Mouse (Mus musculus) neural tube, embryonic 13.5 days (tissue): ENCODE measurements around the gene Smyd3. TPM values are rescaled to one million over a fixed set of nuclear protein-coding genes. Genes with fewer than 3 reads are reported as not detected.

Experiments
- ATAC-seq: fragments of 200-750 bp; cut with Nextera tagmentation; 2 replicates; pipeline ENCODE4 v1.8.0; 2017; ENCODE audit warnings: low read depth, mild to moderate bottlenecking, moderate TSS enrichment, moderate library complexity
- H3K27ac ChIP-seq: fragments of 300-500 bp; sonication (generic); replicated peaks from 2 replicates; pipeline ENCODE4 v1.5.1; 2015; ENCODE audit warnings: moderate library complexity, mild to moderate bottlenecking, inconsistent platforms
- H3K27me3 ChIP-seq: fragments of 300-500 bp; sonication (generic); 2 replicates; pipeline ENCODE4 v1.6.1; 2015; ENCODE audit warnings: mild to moderate bottlenecking, inconsistent platforms
- H3K36me3 ChIP-seq: fragments of 300-500 bp; sonication (generic); 2 replicates; pipeline ENCODE4 v1.6.1; 2015; ENCODE audit warnings: mild to moderate bottlenecking, inconsistent platforms
- H3K4me1 ChIP-seq: fragments of 300-500 bp; sonication (generic); replicated peaks from 2 replicates; pipeline ENCODE4 v1.6.1; 2015; ENCODE audit warnings: inconsistent platforms
- H3K4me2 ChIP-seq: fragments of 300-500 bp; sonication (generic); 2 replicates; pipeline ENCODE4 v1.6.1; 2015; ENCODE audit warnings: inconsistent platforms, mild to moderate bottlenecking, moderate library complexity
- H3K4me3 ChIP-seq: fragments of 300-500 bp; sonication (generic); 2 replicates; pipeline ENCODE4 v1.5.1; 2015; ENCODE audit warnings: mild to moderate bottlenecking, inconsistent platforms
- H3K9ac ChIP-seq: fragments of 300-500 bp; sonication (generic); 2 replicates; pipeline ENCODE4 v1.6.1; 2015; ENCODE audit warnings: moderate library complexity, mild to moderate bottlenecking, inconsistent platforms
- H3K9me3 ChIP-seq: fragments of 300-500 bp; sonication (generic); 2 replicates; pipeline ENCODE4 v1.6.1; 2016; ENCODE audit warnings: inconsistent platforms
- WGBS: fragments of 180-500 bp; shearing (Covaris S2); methylation state at CpG from one replicate; pipeline ENCODE4 v1.1.7; 2015; 5-methylcytosine and 5-hydroxymethylcytosine counted together
- polyA plus RNA-seq: library from polyadenylated mRNA; unstranded; fragments of >200 nt; fragmentation: Nextera tagmentation; extraction: Ambion mirVana; gene quantifications from 2 replicates; pipeline ENCODE4 v1.2.1, GENCODE M21; 2015

Smyd3 gene
- polyA plus RNA-seq, 1 experiment from 2014 or later = 19.7 TPM

GRCm38 (mm10) chr1:178952910-178953309 is 564.9 kb downstream of the Smyd3 start:
- Histone ChIP-seq H3K36me3 (no peaks in the 10 kb centered on the region), H3K4me3 (no peak overlapping the region), H3K9ac (0 out of 2 replicates have a peak overlapping the region, but pooled peaks have one; percentile 41), H3K4me2 (peak overlapping the region; percentile 7; the same call in 1 of the 2 replicates), H3K4me1 (peaks cover 12% of the 10 kb centered on the region), H3K9me3 (peaks cover 11% of the 10 kb centered on the region; the same call in 1 of the 2 replicates), H3K27me3 (0 out of 2 replicates have a peak, but pooled peaks cover 4% of the 10 kb centered on the region), H3K27ac (peak overlapping the region; percentile 63)
- peak; percentile 74 for ATAC-seq
- 13% methylated on average over 12 of the region's 12 CpGs for WGBS

- Histone ChIP-seq H3K36me3 (no peaks in the 10 kb centered on the region), H3K27ac (no peak overlapping the region), H3K27me3 (no peaks in the 10 kb centered on the region), H3K4me2 (no peak overlapping the region), H3K9ac (no peak overlapping the region), H3K4me3 (no peak overlapping the region), H3K9me3 (no peaks in the 10 kb centered on the region), H3K4me1 (peaks cover 20% of the 10 kb centered on the region)
- WGBS = 38% methylated on average over 7 of the region's 7 CpGs
- ATAC-seq = 0 out of 2 replicates have a peak, but pooled peaks have one; percentile 33
Observed at GRCm38 (mm10) chr1:178942251-178942963, 575.4 kb downstream of the Smyd3 start.

GRCm38 (mm10) chr1:178940353-178940752 is 577.5 kb downstream of the Smyd3 start:
- 85% methylated on average over 4 of the region's 4 CpGs for WGBS
- Histone ChIP-seq H3K27ac (no peak overlapping the region), H3K9me3 (no peaks in the 10 kb centered on the region), H3K4me1 (peaks cover 19% of the 10 kb centered on the region), H3K4me2 (no peak overlapping the region), H3K36me3 (no peaks in the 10 kb centered on the region), H3K4me3 (no peak overlapping the region), H3K27me3 (no peaks in the 10 kb centered on the region), H3K9ac (no peak overlapping the region)
- ATAC-seq = no peak

- Histone ChIP-seq H3K27me3 (no peaks in the 10 kb centered on the region), H3K9ac (no peak overlapping the region), H3K4me2 (no peak overlapping the region), H3K27ac (no peak overlapping the region), H3K36me3 (peaks cover 23% of the 10 kb centered on the region), H3K9me3 (no peaks in the 10 kb centered on the region), H3K4me1 (peaks cover 12% of the 10 kb centered on the region; the same call in 1 of the 2 replicates), H3K4me3 (no peak overlapping the region)
- WGBS = 85% methylated on average over 2 of the region's 2 CpGs
- no peak for ATAC-seq
Observed at GRCm38 (mm10) chr1:178936976-178937375, 580.9 kb downstream of the Smyd3 start.

GRCm38 (mm10) chr1:178936457-178936856 is 581.4 kb downstream of the Smyd3 start:
- Histone ChIP-seq H3K9ac (no peak overlapping the region), H3K9me3 (no peaks in the 10 kb centered on the region), H3K36me3 (peaks cover 28% of the 10 kb centered on the region), H3K4me2 (no peak overlapping the region), H3K27ac (no peak overlapping the region), H3K4me3 (no peak overlapping the region), H3K4me1 (peaks cover 10% of the 10 kb centered on the region; the same call in 1 of the 2 replicates), H3K27me3 (no peaks in the 10 kb centered on the region)
- ATAC-seq = no peak
- WGBS = 71% methylated on average over 4 of the region's 4 CpGs

- 86% methylated on average over 6 of the region's 6 CpGs for WGBS
- ATAC-seq = no peak
Observed at GRCm38 (mm10) chr1:178933953-178934637, 583.7 kb downstream of the Smyd3 start.

GRCm38 (mm10) chr1:178929531-178929930 is 588.3 kb downstream of the Smyd3 start:
- Histone ChIP-seq H3K4me3 (no peak overlapping the region), H3K9ac (no peak overlapping the region), H3K4me1 (no peaks in the 10 kb centered on the region), H3K27me3 (no peaks in the 10 kb centered on the region), H3K27ac (no peak overlapping the region), H3K4me2 (no peak overlapping the region), H3K36me3 (peaks cover 46% of the 10 kb centered on the region), H3K9me3 (no peaks in the 10 kb centered on the region)
- no peak for ATAC-seq
- 71% methylated on average over 4 of the region's 4 CpGs for WGBS

More at GRCm38 (mm10) chr1:178933953-178934637, 583.7 kb downstream of the Smyd3 start:
- no peaks in the 10 kb centered on the region for H3K27me3 ChIP-seq
- H3K4me2 ChIP-seq = no peak overlapping the region
- no peaks in the 10 kb centered on the region for H3K9me3 ChIP-seq
- peaks cover 39% of the 10 kb centered on the region for H3K36me3 ChIP-seq
- no peak overlapping the region for H3K27ac ChIP-seq
- H3K4me3 ChIP-seq = no peak overlapping the region
- H3K9ac ChIP-seq = no peak overlapping the region
- H3K4me1 ChIP-seq = peaks cover 10% of the 10 kb centered on the region; the same call in 1 of the 2 replicates

GRCm38 (mm10) chr1:178924492-178925183 is 593.2 kb downstream of the Smyd3 start:
- no peak overlapping the region for H3K9ac ChIP-seq
- no peaks in the 10 kb centered on the region for H3K9me3 ChIP-seq
- no peak overlapping the region for H3K4me2 ChIP-seq
- WGBS = 73% methylated on average over 8 of the region's 8 CpGs
- no peak for ATAC-seq
- H3K27ac ChIP-seq = 0 out of 2 replicates have a peak overlapping the region, but pooled peaks have one; percentile 9
- no peaks in the 10 kb centered on the region for H3K27me3 ChIP-seq
- H3K4me1 ChIP-seq = peaks cover 11% of the 10 kb centered on the region
- H3K36me3 ChIP-seq = peaks cover 10% of the 10 kb centered on the region
- H3K4me3 ChIP-seq = no peak overlapping the region

- Histone ChIP-seq H3K4me3 (no peak overlapping the region), H3K36me3 (peaks cover 28% of the 10 kb centered on the region), H3K27ac (no peak overlapping the region), H3K9me3 (no peaks in the 10 kb centered on the region), H3K4me2 (no peak overlapping the region), H3K4me1 (peaks cover 56% of the 10 kb centered on the region), H3K27me3 (peaks cover 8% of the 10 kb centered on the region), H3K9ac (no peak overlapping the region)
- no peak for ATAC-seq
- WGBS = 70% methylated on average over 31 of the region's 31 CpGs
Observed at GRCm38 (mm10) chr1:178917194-178917902, 600.5 kb downstream of the Smyd3 start.

- peaks cover 28% of the 10 kb centered on the region for H3K36me3 ChIP-seq
- no peaks in the 10 kb centered on the region for H3K9me3 ChIP-seq
- no peak overlapping the region for H3K9ac ChIP-seq
- WGBS = 51% methylated on average over 12 of the region's 12 CpGs
- H3K4me1 ChIP-seq = peaks cover 68% of the 10 kb centered on the region
- ATAC-seq = no peak
- no peak overlapping the region for H3K4me2 ChIP-seq
- H3K27ac ChIP-seq = no peak overlapping the region
- peaks cover 8% of the 10 kb centered on the region for H3K27me3 ChIP-seq
- H3K4me3 ChIP-seq = no peak overlapping the region
Observed at GRCm38 (mm10) chr1:178915056-178915455, 602.8 kb downstream of the Smyd3 start.

- Histone ChIP-seq H3K9ac (no peak overlapping the region), H3K27me3 (peaks cover 8% of the 10 kb centered on the region), H3K27ac (peak overlapping the region; percentile 67), H3K4me1 (peaks cover 49% of the 10 kb centered on the region), H3K36me3 (peaks cover 28% of the 10 kb centered on the region), H3K4me3 (no peak overlapping the region), H3K9me3 (no peaks in the 10 kb centered on the region), H3K4me2 (no peak overlapping the region)
- no peak for ATAC-seq
- WGBS = 36% methylated on average over 6 of the region's 6 CpGs
Observed at GRCm38 (mm10) chr1:178912936-178913716, 604.7 kb downstream of the Smyd3 start.
